Mouse (Mus musculus): Measurements from ENCODE around the gene R3hdm1. TPM values are rescaled to one million over a fixed set of nuclear protein-coding genes. Genes with fewer than 3 reads are reported as not detected.
"Not testable (repeated sequence)": the region's sequence is repeated elsewhere in the genome, so short reads cannot be mapped to it uniquely, and the experiment has no call there.

R3hdm1 gene
- total RNA-seq, 1 experiment from 2014 or later = 75.4 TPM

GRCm38 (mm10) chr1:128103520-128104088, 503 bp downstream of the R3hdm1 start:
- ATAC-seq (ENCODE audit: extremely low read depth, insufficient number of reproducible peaks, low FRiP score, poor library complexity, severe bottlenecking) = no peak

- no peak for ATAC-seq (ENCODE audit: extremely low read depth, insufficient number of reproducible peaks, low FRiP score, poor library complexity, severe bottlenecking)
Observed at GRCm38 (mm10) chr1:128120913-128121627, 18.0 kb downstream of the R3hdm1 start.

- ATAC-seq (ENCODE audit: extremely low read depth, insufficient number of reproducible peaks, low FRiP score, poor library complexity, severe bottlenecking) = not testable (repeated sequence)
Observed at GRCm38 (mm10) chr1:128136222-128136621, 33.1 kb downstream of the R3hdm1 start.

GRCm38 (mm10) chr1:128141039-128141438, 37.9 kb downstream of the R3hdm1 start:
- ATAC-seq (ENCODE audit: extremely low read depth, insufficient number of reproducible peaks, low FRiP score, poor library complexity, severe bottlenecking) = no peak

- no peak for ATAC-seq (ENCODE audit: extremely low read depth, insufficient number of reproducible peaks, low FRiP score, poor library complexity, severe bottlenecking)
Observed at GRCm38 (mm10) chr1:128141737-128142136, 38.6 kb downstream of the R3hdm1 start.

- ATAC-seq (ENCODE audit: extremely low read depth, insufficient number of reproducible peaks, low FRiP score, poor library complexity, severe bottlenecking) = no peak
Observed at GRCm38 (mm10) chr1:128166956-128167355, 63.9 kb downstream of the R3hdm1 start.

GRCm38 (mm10) chr1:128170104-128170503, 67.0 kb downstream of the R3hdm1 start:
- ATAC-seq (ENCODE audit: extremely low read depth, insufficient number of reproducible peaks, low FRiP score, poor library complexity, severe bottlenecking) = no peak

GRCm38 (mm10) chr1:128191426-128191825, 88.3 kb downstream of the R3hdm1 start:
- no peak for ATAC-seq (ENCODE audit: extremely low read depth, insufficient number of reproducible peaks, low FRiP score, poor library complexity, severe bottlenecking)

GRCm38 (mm10) chr1:128192369-128192768, 89.3 kb downstream of the R3hdm1 start:
- ATAC-seq (ENCODE audit: extremely low read depth, insufficient number of reproducible peaks, low FRiP score, poor library complexity, severe bottlenecking) = no peak

- no peak for ATAC-seq (ENCODE audit: extremely low read depth, insufficient number of reproducible peaks, low FRiP score, poor library complexity, severe bottlenecking)
Observed at GRCm38 (mm10) chr1:128194011-128194410, 90.9 kb downstream of the R3hdm1 start.

GRCm38 (mm10) chr1:128197353-128197752, 94.3 kb downstream of the R3hdm1 start:
- no peak for ATAC-seq (ENCODE audit: extremely low read depth, insufficient number of reproducible peaks, low FRiP score, poor library complexity, severe bottlenecking)

- no peak for ATAC-seq (ENCODE audit: extremely low read depth, insufficient number of reproducible peaks, low FRiP score, poor library complexity, severe bottlenecking)
Observed at GRCm38 (mm10) chr1:128213261-128213660, 110.2 kb downstream of the R3hdm1 start.

GRCm38 (mm10) chr1:128221886-128222285, 118.8 kb downstream of the R3hdm1 start:
- no peak for ATAC-seq (ENCODE audit: extremely low read depth, insufficient number of reproducible peaks, low FRiP score, poor library complexity, severe bottlenecking)

- no peak for ATAC-seq (ENCODE audit: extremely low read depth, insufficient number of reproducible peaks, low FRiP score, poor library complexity, severe bottlenecking)
Observed at GRCm38 (mm10) chr1:128223304-128223703, 120.2 kb downstream of the R3hdm1 start.

GRCm38 (mm10) chr1:128235181-128235580, 132.1 kb downstream of the R3hdm1 start:
- no peak for ATAC-seq (ENCODE audit: extremely low read depth, insufficient number of reproducible peaks, low FRiP score, poor library complexity, severe bottlenecking)

GRCm38 (mm10) chr1:128243627-128243995, 140.5 kb downstream of the R3hdm1 start, which contains the start of gene Ubxn4:
Gene Ubxn4, plus strand, starts transcription at chr1:128243964.
- no peak for ATAC-seq (ENCODE audit: extremely low read depth, insufficient number of reproducible peaks, low FRiP score, poor library complexity, severe bottlenecking)

GRCm38 (mm10) chr1:128243996-128244726, 141.1 kb downstream of the R3hdm1 start:
- ATAC-seq (ENCODE audit: extremely low read depth, insufficient number of reproducible peaks, low FRiP score, poor library complexity, severe bottlenecking) = peak; percentile 98

GRCm38 (mm10) chr1:128244727-128245355, 141.7 kb downstream of the R3hdm1 start:
- no peak for ATAC-seq (ENCODE audit: extremely low read depth, insufficient number of reproducible peaks, low FRiP score, poor library complexity, severe bottlenecking)

GRCm38 (mm10) chr1:128267061-128267460, 164.0 kb downstream of the R3hdm1 start:
- not testable (repeated sequence) for ATAC-seq (ENCODE audit: extremely low read depth, insufficient number of reproducible peaks, low FRiP score, poor library complexity, severe bottlenecking)
